Mouse (Mus musculus): ENCODE measurements at regions not wholly inside any gene's neighbourhood (a gene's known extent, or its start where the extent isn't known, plus 50 kb on each side); places are given as distances from the start of the nearest gene placed in this dataset.

DNA sequence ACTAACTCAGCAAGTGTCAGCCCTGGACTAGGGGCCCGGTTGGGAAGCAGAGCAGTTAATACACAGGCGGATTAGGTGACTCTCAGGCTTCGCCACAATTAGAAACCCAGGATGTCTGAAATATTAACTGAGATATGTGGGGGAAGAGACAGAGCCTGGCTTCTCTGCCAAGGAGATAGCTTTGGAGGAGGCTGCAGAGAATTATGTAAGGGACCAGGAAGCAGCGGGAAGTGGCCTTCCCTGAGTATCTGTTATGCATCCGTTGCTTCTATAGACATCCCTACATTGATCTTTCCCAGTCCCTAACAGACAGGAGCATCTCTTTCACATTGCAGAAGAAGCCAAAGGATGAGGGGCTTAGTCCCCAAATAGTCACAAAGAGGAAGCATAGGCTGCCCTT lies 153.4 kb downstream of the Maf start:
- no peak overlapping the region for H3K9ac ChIP-seq (ENCODE audit: low read depth, low read length)
- 79% methylated on average over 5 of the region's 5 CpGs for WGBS
- no peak for ATAC-seq

DNA sequence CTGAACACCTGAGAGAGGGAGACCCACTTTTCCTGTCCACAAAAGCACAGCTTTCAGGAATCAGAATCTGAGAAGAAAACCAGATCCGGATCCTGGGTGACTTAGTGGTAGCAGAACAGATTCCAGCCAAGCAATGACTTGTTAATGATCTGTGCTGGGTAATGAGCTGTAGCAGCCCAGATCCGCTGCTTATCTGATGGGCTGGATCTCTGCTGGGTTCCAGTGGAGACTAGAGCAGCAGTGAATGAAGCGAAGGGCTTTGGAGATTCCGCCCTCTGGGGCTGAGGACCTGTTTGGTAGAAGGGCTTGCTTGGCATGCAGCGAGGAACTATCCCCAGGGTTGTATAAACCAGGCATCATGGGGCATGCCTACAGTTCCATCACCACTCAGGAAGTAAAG lies 156.3 kb downstream of the Maf start:
- no peak overlapping the region for H3K27ac ChIP-seq (ENCODE audit: low read length)
- no peaks in the 10 kb centered on the region for H3K36me3 ChIP-seq (ENCODE audit: control insufficient read depth, insufficient read depth, low read length)
- no peaks in the 10 kb centered on the region for H3K4me1 ChIP-seq (ENCODE audit: control insufficient read depth, insufficient read depth, low read length)
- H3K4me2 ChIP-seq (ENCODE audit: low read depth, low read length) = no peak overlapping the region
- H3K27me3 ChIP-seq (replicated peaks; ENCODE audit: control insufficient read depth, insufficient read depth, low read length) = no peaks in the 10 kb centered on the region
- no peak overlapping the region for H3K9ac ChIP-seq (ENCODE audit: low read depth, low read length)
- ATAC-seq = no peak
- H3K9me3 ChIP-seq (ENCODE audit: control insufficient read depth, low read length) = no peaks in the 10 kb centered on the region
- WGBS = 78% methylated on average over 5 of the region's 5 CpGs
- H3K4me3 ChIP-seq (ENCODE audit: low read length) = no peak overlapping the region

More for the DNA sequence above, 153.4 kb downstream of the Maf start:
- no peaks in the 10 kb centered on the region for H3K36me3 ChIP-seq (ENCODE audit: control insufficient read depth, insufficient read depth, low read length)
- no peaks in the 10 kb centered on the region for H3K9me3 ChIP-seq (ENCODE audit: control insufficient read depth, low read length)
- no peak overlapping the region for H3K27ac ChIP-seq (ENCODE audit: low read length)
- no peaks in the 10 kb centered on the region for H3K27me3 ChIP-seq (replicated peaks; ENCODE audit: control insufficient read depth, insufficient read depth, low read length)
- no peak overlapping the region for H3K4me3 ChIP-seq (ENCODE audit: low read length)
- no peak overlapping the region for H3K4me2 ChIP-seq (ENCODE audit: low read depth, low read length)
- H3K4me1 ChIP-seq (ENCODE audit: control insufficient read depth, insufficient read depth, low read length) = 0 out of 2 replicates have a peak, but pooled peaks cover 2% of the 10 kb centered on the region

DNA sequence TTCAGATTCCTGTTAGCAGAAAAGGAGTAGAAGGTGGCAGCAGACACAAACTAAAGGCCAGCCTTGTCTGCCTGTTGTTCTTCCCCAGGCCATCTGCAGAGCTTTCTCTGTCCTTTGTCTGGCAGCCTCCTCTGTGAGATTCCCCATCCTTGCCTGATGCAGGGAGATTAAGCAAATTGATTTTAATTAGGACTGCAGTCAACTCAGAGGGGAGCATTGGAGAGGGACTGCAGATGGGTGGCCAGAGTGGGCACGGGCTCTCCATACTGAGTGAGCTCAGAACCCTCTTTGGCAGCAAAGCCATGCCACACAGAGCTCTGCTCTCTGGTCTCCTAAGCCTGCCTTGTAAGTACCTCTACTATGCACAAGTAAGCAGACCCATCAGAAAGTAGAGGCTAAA lies 158.5 kb downstream of the Maf start:
- WGBS = 67% methylated on average over 1 of the region's 1 CpGs

DNA sequence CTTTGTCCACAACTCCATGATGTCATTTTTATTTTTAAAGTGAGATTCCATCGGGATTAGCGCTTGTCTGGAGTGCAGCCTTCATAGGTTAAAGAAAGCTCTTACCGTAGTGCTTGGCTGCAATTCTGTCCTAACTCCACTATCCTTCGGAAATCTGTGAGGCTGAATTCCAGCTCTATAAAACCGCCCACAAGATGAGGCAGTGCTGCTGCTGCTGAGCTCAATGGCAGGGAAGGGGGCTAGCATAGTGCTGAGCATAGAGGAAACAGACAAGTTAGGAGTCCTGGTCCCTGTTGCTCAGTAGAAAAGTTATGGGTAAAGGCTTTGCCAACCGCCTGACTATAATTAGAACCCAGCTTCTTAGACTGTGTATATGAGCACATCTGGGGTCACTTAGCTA lies 163.5 kb downstream of the Maf start:
- Histone ChIP-seq H3K9ac (ENCODE audit: low read depth, low read length) (no peak overlapping the region), H3K36me3 (ENCODE audit: control insufficient read depth, insufficient read depth, low read length) (no peaks in the 10 kb centered on the region), H3K27me3 (replicated peaks; ENCODE audit: control insufficient read depth, insufficient read depth, low read length) (no peaks in the 10 kb centered on the region), H3K27ac (ENCODE audit: low read length) (no peak overlapping the region), H3K4me1 (ENCODE audit: control insufficient read depth, insufficient read depth, low read length) (0 out of 2 replicates have a peak, but pooled peaks cover 4% of the 10 kb centered on the region), H3K4me3 (ENCODE audit: low read length) (no peak overlapping the region), H3K9me3 (ENCODE audit: control insufficient read depth, low read length) (no peaks in the 10 kb centered on the region), H3K4me2 (ENCODE audit: low read depth, low read length) (no peak overlapping the region)
- 65% methylated on average over 6 of the region's 6 CpGs for WGBS
- no peak for ATAC-seq

More for the DNA sequence above, 158.5 kb downstream of the Maf start:
- no peak for ATAC-seq
- H3K27ac ChIP-seq (ENCODE audit: low read length) = no peak overlapping the region
- H3K36me3 ChIP-seq (ENCODE audit: control insufficient read depth, insufficient read depth, low read length) = no peaks in the 10 kb centered on the region
- H3K4me3 ChIP-seq (ENCODE audit: low read length) = no peak overlapping the region
- H3K4me1 ChIP-seq (ENCODE audit: control insufficient read depth, insufficient read depth, low read length) = no peaks in the 10 kb centered on the region
- no peak overlapping the region for H3K4me2 ChIP-seq (ENCODE audit: low read depth, low read length)
- H3K9ac ChIP-seq (ENCODE audit: low read depth, low read length) = no peak overlapping the region
- no peaks in the 10 kb centered on the region for H3K9me3 ChIP-seq (ENCODE audit: control insufficient read depth, low read length)
- H3K27me3 ChIP-seq (replicated peaks; ENCODE audit: control insufficient read depth, insufficient read depth, low read length) = no peaks in the 10 kb centered on the region

DNA sequence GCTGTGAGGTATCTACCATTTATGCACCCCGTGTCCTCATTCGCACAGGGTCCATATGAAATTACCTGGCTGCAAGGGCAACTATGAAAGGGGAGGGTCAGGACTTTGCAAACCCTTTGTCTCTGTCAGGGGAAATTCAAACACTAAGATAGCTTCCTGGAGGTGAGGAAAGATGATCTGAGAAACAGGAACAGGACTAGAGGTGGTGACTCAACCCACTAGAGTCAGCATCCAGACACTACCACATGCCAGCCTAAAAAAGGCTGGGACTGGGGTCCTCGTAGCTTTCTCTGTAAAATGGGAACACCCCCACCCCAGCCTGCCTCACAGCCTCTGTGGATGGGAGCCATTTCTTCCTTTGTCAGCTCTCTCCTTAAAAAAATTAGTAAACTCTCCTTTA lies 164.7 kb downstream of the Maf start:
- Histone ChIP-seq H3K4me3 (ENCODE audit: low read length) (no peak overlapping the region), H3K27ac (ENCODE audit: low read length) (no peak overlapping the region), H3K9me3 (ENCODE audit: control insufficient read depth, low read length) (no peaks in the 10 kb centered on the region), H3K36me3 (ENCODE audit: control insufficient read depth, insufficient read depth, low read length) (no peaks in the 10 kb centered on the region), H3K9ac (ENCODE audit: low read depth, low read length) (no peak overlapping the region), H3K4me2 (ENCODE audit: low read depth, low read length) (no peak overlapping the region), H3K4me1 (ENCODE audit: control insufficient read depth, insufficient read depth, low read length) (0 out of 2 replicates have a peak, but pooled peaks cover 4% of the 10 kb centered on the region), H3K27me3 (replicated peaks; ENCODE audit: control insufficient read depth, insufficient read depth, low read length) (no peaks in the 10 kb centered on the region)
- no peak for ATAC-seq
- 92% methylated on average over 3 of the region's 3 CpGs for WGBS

DNA sequence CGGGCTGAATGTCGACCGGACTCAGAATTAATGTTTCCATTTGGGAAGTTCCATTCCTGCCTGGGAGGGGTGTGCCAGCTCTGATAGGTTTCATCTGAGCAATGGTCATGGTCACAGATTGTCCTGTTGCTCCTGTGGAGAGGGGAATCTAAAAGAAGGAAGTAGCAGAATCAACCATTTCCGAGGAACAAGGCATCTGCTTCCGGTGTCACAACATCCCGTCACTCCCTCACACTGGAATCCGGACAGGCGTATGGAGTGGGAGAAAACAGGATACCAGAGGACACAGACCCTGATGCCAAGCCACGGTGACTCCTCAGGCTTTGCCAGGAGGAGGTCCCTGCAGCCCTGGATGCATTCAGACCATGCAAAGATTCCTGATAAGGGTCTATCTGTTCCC lies 168.0 kb downstream of the Maf start:
- Histone ChIP-seq H3K27ac (ENCODE audit: low read length) (no peak overlapping the region), H3K9ac (ENCODE audit: low read depth, low read length) (no peak overlapping the region), H3K27me3 (replicated peaks; ENCODE audit: control insufficient read depth, insufficient read depth, low read length) (no peaks in the 10 kb centered on the region), H3K9me3 (ENCODE audit: control insufficient read depth, low read length) (no peaks in the 10 kb centered on the region), H3K4me2 (ENCODE audit: low read depth, low read length) (no peak overlapping the region), H3K36me3 (ENCODE audit: control insufficient read depth, insufficient read depth, low read length) (no peaks in the 10 kb centered on the region), H3K4me1 (ENCODE audit: control insufficient read depth, insufficient read depth, low read length) (0 out of 2 replicates have a peak, but pooled peaks cover 4% of the 10 kb centered on the region), H3K4me3 (ENCODE audit: low read length) (no peak overlapping the region)
- ATAC-seq = no peak
- 64% methylated on average over 9 of the region's 9 CpGs for WGBS

DNA sequence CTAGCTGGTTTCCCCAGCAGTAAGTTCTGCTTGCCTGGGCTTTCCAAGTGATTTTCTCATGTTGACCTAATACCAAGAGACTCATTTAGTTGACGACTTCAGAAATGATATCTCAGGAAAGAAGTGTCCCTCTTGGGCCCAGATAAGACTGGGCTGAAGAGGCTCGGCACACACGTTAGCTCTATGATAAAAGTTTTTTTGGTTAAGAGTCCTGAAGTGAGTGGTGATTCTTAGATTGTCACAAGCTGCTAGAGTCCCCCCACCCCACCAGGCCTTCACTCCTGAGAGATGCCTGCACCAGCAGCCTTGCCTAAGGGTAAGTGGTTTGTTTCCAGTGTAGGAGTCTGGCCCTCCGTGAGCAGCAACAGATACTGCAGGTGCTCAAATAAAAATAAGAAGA lies 169.4 kb downstream of the Maf start:
- H3K4me1 ChIP-seq (ENCODE audit: control insufficient read depth, insufficient read depth, low read length) = 0 out of 2 replicates have a peak, but pooled peaks cover 4% of the 10 kb centered on the region
- H3K27ac ChIP-seq (ENCODE audit: low read length) = no peak overlapping the region
- 78% methylated on average over 4 of the region's 4 CpGs for WGBS
- H3K9me3 ChIP-seq (ENCODE audit: control insufficient read depth, low read length) = no peaks in the 10 kb centered on the region
- H3K4me3 ChIP-seq (ENCODE audit: low read length) = no peak overlapping the region
- ATAC-seq = no peak
- no peaks in the 10 kb centered on the region for H3K27me3 ChIP-seq (replicated peaks; ENCODE audit: control insufficient read depth, insufficient read depth, low read length)
- H3K4me2 ChIP-seq (ENCODE audit: low read depth, low read length) = no peak overlapping the region
- no peaks in the 10 kb centered on the region for H3K36me3 ChIP-seq (ENCODE audit: control insufficient read depth, insufficient read depth, low read length)
- H3K9ac ChIP-seq (ENCODE audit: low read depth, low read length) = no peak overlapping the region

DNA sequence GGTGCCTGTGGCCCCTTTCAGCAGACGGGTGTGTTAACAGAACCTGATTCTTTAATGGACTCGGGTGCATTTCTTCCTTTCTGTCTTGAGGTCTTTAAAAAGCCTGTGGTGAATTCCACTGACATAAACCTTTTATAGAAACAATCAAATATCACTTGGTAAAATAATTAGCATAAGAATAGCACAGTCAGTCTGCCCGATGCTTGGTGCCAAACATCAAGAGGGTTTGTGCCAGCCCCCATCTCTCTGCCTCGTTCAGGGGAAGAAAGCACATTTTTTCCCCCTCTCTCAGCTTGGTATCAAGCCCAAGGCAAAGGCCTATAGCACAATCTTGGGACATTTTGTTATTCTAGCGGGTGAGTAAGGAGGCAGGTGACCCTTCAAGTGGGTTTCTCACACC lies 169.8 kb downstream of the Maf start:
- H3K9ac ChIP-seq (ENCODE audit: low read depth, low read length) = no peak overlapping the region
- H3K36me3 ChIP-seq (ENCODE audit: control insufficient read depth, insufficient read depth, low read length) = no peaks in the 10 kb centered on the region
- H3K4me2 ChIP-seq (ENCODE audit: low read depth, low read length) = no peak overlapping the region
- no peak overlapping the region for H3K27ac ChIP-seq (ENCODE audit: low read length)
- no peaks in the 10 kb centered on the region for H3K27me3 ChIP-seq (replicated peaks; ENCODE audit: control insufficient read depth, insufficient read depth, low read length)
- WGBS = 74% methylated on average over 5 of the region's 5 CpGs
- H3K4me3 ChIP-seq (ENCODE audit: low read length) = no peak overlapping the region
- ATAC-seq = no peak
- H3K9me3 ChIP-seq (ENCODE audit: control insufficient read depth, low read length) = no peaks in the 10 kb centered on the region
- 0 out of 2 replicates have a peak, but pooled peaks cover 4% of the 10 kb centered on the region for H3K4me1 ChIP-seq (ENCODE audit: control insufficient read depth, insufficient read depth, low read length)

DNA sequence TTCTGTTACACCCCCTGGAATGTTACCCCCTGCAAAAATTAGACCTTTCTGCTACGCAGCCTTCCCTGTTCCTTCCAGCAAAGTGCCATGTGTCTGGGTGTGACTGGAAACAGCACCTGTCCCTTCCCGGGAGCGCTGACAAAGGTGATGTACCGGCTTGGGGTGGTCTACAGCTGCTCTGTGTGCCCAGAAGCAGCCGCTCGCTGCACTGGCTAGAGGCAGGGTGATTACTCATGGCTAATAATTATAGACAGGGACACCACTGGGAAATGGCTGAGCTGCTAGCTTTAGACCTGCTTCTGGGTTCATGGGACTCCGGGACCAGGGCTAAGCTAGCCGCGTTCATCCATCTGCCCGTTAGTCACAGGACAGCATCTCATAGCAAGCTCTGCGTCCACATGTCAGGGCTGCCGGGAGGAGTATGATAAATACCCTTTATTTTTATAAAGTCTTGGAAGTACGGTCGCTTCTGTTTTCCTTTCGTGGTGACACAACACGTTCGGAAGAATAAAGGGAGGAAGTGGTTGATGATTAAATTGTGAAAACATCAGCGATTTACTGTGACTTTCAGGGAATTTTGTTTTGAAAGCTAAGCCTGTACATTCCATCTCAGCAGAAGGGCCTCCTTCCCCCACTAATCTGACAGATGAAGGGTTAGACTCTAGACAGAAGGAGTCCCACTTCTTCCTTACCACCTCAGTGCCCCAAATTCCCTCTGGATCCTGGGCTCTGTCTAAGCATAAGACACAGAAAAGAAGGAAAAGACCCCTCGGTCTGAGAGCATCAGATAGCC lies 170.8 kb downstream of the Maf start:
- no peak overlapping the region for H3K27ac ChIP-seq (ENCODE audit: low read length)
- no peak overlapping the region for H3K4me3 ChIP-seq (ENCODE audit: low read length)
- ATAC-seq = no peak
- no peaks in the 10 kb centered on the region for H3K27me3 ChIP-seq (replicated peaks; ENCODE audit: control insufficient read depth, insufficient read depth, low read length)
- H3K9me3 ChIP-seq (ENCODE audit: control insufficient read depth, low read length) = no peaks in the 10 kb centered on the region
- H3K36me3 ChIP-seq (ENCODE audit: control insufficient read depth, insufficient read depth, low read length) = no peaks in the 10 kb centered on the region
- H3K4me2 ChIP-seq (ENCODE audit: low read depth, low read length) = no peak overlapping the region
- 0 out of 2 replicates have a peak, but pooled peaks cover 4% of the 10 kb centered on the region for H3K4me1 ChIP-seq (ENCODE audit: control insufficient read depth, insufficient read depth, low read length)
- WGBS = 53% methylated on average over 19 of the region's 19 CpGs
- H3K9ac ChIP-seq (ENCODE audit: low read depth, low read length) = no peak overlapping the region

DNA sequence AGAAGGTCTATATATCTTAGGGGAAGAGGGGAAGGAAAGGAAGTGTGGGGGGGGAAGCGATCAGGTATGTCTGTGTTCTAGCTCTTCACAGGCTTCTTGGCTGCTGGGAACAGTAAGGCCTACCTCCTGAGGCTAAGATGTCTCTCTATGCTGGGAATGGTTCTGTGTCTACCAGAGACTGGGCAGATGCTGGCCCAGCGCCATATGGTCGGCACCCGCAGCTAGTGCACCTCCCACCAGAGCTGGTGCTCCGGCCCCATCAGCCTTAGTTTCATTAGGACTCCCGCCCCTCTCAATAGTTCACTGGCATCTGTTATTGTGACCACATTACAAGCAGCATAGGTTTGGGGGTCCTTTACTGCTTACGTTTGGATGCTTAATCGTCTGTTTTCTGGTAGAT lies 171.6 kb downstream of the Maf start:
- H3K4me3 ChIP-seq (ENCODE audit: low read length) = no peak overlapping the region
- H3K4me2 ChIP-seq (ENCODE audit: low read depth, low read length) = no peak overlapping the region
- H3K9me3 ChIP-seq (ENCODE audit: control insufficient read depth, low read length) = no peaks in the 10 kb centered on the region
- H3K36me3 ChIP-seq (ENCODE audit: control insufficient read depth, insufficient read depth, low read length) = no peaks in the 10 kb centered on the region
- no peak for ATAC-seq
- H3K4me1 ChIP-seq (ENCODE audit: control insufficient read depth, insufficient read depth, low read length) = 0 out of 2 replicates have a peak, but pooled peaks cover 4% of the 10 kb centered on the region
- H3K9ac ChIP-seq (ENCODE audit: low read depth, low read length) = no peak overlapping the region
- H3K27me3 ChIP-seq (replicated peaks; ENCODE audit: control insufficient read depth, insufficient read depth, low read length) = no peaks in the 10 kb centered on the region
- WGBS = 74% methylated on average over 8 of the region's 8 CpGs
- no peak overlapping the region for H3K27ac ChIP-seq (ENCODE audit: low read length)

Measured in intestine, embryonic 16.5 days (tissue).